Mouse (Mus musculus) liver, embryonic 14.5 days (tissue): ENCODE measurements around the gene Vwa7.

ENCODE experiments used
- CTCF ChIP-seq: IDR thresholded peaks from 2 replicates; pipeline ENCODE4 v1.5.1; 2016; ENCODE audit warnings: antibody characterized with exemption, low read depth, control low read depth
- EP300 ChIP-seq: IDR thresholded peaks from 2 replicates; pipeline ENCODE4 v1.6.1; 2016; ENCODE audit warnings: antibody characterized with exemption, low read depth

DNA sequence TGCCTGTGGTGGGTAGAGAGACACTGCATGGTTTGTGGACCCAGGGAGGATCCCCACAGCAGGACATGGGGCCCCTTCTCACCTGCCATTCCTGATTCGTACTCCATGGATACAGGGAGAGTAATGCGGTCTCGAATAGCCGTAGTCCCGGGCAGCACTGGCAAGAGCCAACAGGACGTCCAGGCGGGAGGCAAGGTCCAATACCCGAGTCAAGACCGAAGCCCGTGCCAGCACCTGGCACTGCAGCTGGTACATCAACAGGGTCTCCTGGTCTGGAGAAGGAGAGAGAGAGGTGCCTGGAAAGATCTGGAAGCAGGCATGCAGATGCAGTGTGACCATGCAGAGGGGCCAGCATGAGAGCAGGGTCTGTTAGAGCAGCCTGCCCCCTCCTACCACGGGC lies 14.9 kb downstream of the Vwa7 start:
- no peak for TF ChIP-seq EP300
- TF ChIP-seq CTCF = no peak
